Mouse (Mus musculus) ES-E14 (cell line): ENCODE results near the gene Fxn.

Experiments used
- CHD2 ChIP-seq: IDR thresholded peaks from 2 replicates; pipeline ENCODE4 v1.6.1; 2014; ENCODE audit warnings: mild to moderate bottlenecking, low read depth, low read length, inconsistent platforms
- HCFC1 ChIP-seq: IDR thresholded peaks from 2 replicates; pipeline ENCODE4 v1.6.1; 2012; ENCODE audit warnings: low read length, inconsistent platforms, borderline replicate concordance; ENCODE audit not compliant: insufficient read depth
- MAFK ChIP-seq: IDR thresholded peaks from 2 replicates; pipeline ENCODE4 v1.6.1; 2014; ENCODE audit warnings: mild to moderate bottlenecking, low read depth, low read length, inconsistent platforms; ENCODE audit not compliant: insufficient read depth
- ZC3H11A ChIP-seq: IDR thresholded peaks from 2 replicates; pipeline ENCODE4 v1.6.1; 2012; ENCODE audit warnings: low read depth, mild to moderate bottlenecking, inconsistent platforms, low read length, borderline replicate concordance
- ZNF384 ChIP-seq: IDR thresholded peaks from 2 replicates; pipeline ENCODE4 v1.6.1; 2012; ENCODE audit warnings: low read depth, low read length, inconsistent platforms

GRCm38 (mm10) chr19:24251869-24252268 lies 28.5 kb downstream of the Fxn start:
- TF ChIP-seq ZNF384 (no peak), MAFK (no peak), ZC3H11A (no peak), CHD2 (no peak), HCFC1 (no peak)
